Mouse (Mus musculus) Muller cell, postnatal 12 days (primary cell): ENCODE measurements around the gene Adgrg3.

Experiments
- DNase-seq: peaks from one replicate; pipeline ENCODE4 v3.0.0-alpha.2; 2015; ENCODE audit errors: inconsistent ontology term

Adgrg3 gene

DNA sequence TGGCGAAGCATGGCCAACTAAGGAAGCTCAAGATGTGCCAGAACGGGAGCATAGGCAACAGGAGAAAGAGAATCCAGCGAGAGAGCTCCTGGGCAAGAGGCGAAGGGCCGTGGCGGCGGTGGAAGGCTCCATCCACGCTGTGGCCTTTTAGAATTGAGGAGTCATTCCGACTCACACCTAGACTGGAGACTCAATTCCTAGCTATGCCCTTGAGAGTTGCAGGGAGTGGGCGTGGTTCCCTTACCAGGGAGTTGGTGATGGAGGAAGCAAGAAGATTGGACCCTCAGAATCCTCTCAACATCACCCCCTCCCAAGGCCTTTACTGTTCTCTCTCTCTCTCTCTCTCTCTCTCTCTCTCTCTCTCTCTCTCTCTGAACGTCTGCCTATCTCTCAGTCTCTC, 64.2 kb downstream of the Adgrg3 start:
- peak; percentile 22 for DNase-seq

DNA sequence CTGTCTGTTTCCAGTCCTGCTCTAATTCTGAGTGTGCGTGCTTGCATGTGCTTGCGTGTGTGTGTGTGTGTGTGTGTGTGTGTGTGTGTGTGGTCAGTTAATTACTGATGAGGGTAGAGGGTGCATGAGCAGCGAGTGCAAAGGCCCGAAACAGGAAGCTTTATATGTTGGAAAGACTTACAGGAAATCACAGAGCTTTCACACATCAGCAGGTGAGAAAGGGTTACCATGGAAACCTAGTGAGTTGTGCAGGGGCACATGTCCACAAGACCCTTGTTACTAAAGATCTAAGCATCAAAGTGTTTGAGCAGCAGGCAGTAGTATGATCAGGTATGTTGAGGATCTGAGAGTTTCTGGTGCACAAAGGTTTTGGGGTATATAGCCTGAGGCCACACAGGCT, 66.8 kb downstream of the Adgrg3 start:
- no peak for DNase-seq

DNA sequence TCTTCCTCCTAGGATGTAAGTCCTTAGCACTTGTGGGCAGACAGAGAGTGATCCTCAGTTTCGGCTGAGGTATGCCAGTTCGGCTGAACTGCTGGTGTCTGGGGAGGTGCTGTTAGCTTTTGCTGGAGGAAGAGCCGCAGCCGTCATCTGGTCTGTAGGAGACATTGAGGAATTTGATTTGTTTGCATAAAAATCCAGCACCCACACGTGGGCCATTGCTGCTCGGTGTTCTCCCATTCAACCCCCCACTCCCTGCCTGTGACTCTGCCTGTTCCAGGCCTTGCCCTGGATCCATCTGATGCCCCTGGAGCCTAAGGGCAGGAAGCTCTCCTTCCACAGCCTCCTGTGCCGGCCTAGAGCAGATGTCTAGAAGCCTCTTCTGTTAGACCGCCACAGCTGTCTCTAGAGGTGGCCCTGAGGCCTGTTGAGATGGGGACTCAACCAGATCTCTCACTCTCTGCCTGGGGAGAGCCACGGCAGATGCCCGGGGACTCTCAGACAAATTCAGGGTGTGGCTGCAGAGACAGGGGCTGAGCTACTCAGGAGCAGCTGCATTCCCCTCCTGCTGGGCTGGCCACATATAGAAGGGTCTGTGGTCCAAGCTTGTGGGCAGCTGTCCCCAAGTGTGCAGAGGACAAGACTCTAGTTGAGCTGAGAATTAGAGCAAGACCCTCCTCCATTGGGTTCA, 67.4 kb downstream of the Adgrg3 start:
- DNase-seq = no peak

DNA sequence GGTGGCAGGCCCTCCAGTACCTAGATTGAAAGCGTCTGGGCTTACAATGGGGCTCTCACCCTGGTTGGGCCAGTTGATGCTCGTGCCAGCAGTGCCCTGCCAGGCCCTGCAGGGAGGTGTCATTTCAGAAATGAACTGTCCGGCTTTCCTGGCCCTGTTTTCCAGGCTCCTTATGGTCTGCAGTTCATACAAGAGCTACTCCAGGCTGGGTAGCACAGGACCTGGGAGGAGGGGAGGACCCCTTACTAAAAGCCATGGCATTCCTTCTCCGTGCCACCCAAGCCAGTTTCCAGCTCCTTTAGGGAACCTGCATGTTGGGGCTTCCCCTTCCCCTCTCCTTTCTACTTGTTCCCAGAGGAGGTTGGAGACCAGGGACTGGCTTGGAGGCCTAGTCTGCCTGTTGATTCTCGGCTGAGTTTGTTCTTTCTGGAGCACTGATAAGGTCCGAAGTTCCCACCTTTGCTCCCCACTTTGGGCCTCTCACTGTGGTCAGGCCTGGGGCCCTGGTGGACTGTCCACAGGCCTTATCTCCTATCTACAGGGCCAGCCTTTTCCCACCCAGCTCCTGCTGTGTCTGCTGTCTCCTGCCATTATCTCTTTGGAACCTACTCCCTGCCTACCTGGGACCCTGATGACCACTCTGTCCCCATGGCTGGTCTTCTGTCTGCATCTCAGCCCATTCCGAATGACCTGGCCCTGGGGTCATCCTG, 68.1 kb downstream of the Adgrg3 start:
- DNase-seq = no peak

DNA sequence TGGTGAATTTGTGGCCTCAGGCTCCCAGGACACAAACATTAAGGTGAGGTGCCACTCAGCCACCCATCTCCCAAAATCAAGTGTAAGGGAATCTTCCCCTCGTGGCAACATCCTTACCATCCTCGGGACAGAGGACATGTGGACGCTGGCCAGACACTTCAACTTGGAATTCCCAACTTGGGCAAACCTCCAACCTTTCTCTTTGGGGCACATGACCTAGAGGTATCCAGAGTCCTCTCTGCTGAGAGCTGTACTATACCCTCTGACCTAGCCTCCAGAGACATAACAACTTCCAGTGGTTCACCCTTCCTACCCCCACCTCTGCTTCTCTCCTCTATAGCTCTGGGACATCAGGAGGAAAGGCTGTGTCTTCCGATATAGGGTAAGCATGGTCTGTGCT, 76.1 kb downstream of the Adgrg3 start:
- DNase-seq = no peak
